Mouse (Mus musculus): ENCODE data around the gene Olfr801. TPM values are rescaled to one million over a fixed set of nuclear protein-coding genes. Genes with fewer than 3 reads are reported as not detected.

The Olfr801 gene
- total and polyA plus RNA-seq, 3 experiments = not detected

DNA sequence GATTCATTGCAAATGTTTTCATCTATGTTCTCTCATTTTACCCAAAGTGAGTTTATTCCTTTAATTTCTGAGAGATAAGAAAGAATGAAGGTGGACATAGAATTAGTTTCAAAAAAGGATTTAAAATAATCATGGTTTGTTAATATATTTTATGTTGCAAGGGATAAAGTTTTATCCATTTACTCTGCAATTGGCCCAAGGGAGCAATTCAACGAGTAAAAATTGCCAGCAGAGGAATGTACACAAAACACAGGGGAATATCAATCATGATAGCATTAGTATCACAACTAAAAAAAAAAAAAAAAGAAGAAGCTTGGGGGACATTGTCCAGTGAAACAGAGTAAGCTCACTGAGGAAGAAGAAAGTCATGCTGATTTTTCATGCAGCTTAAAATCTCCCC is 14.4 kb upstream of the Olfr801 start, which contains the start of gene Olfr802:
Gene Olfr802 (minus strand): TSS at position 101 of the 400 bp plus-strand sequence.
- Histone ChIP-seq H3K27me3 (replicated peaks) (no peaks in the 10 kb centered on the region), H3K4me2 (ENCODE audit: insufficient read depth, low read depth, poor library complexity, severe bottlenecking) (no peak within 1 kb of the TSS), H3K36me3 (replicated peaks in 1 of 2; ENCODE audit: control insufficient read depth in 1 of 2, insufficient read depth in 1 of 2, low read length in 1 of 2) (no peaks in the 10 kb centered on the region), H3K9ac (ENCODE audit: insufficient read depth, low read depth) (no peak within 1 kb of the TSS), H3K4me1 (ENCODE audit: control insufficient read depth in 1 of 2, insufficient read depth in 2 of 2) (no peaks in the 10 kb centered on the region), H3K9me3 (replicated peaks; ENCODE audit: low read length) (no peaks in the 10 kb centered on the region), H3K27ac (ENCODE audit: insufficient read depth, low read depth) (no peak within 1 kb of the TSS), H3K4me3 (replicated peaks in 1 of 3; ENCODE audit: low read depth in 2 of 3, low read length in 2 of 3, poor library complexity in 1 of 3) (no peak within 1 kb of the TSS), H3K79me2 (replicated peaks; ENCODE audit: control insufficient read depth, extremely low read depth, insufficient read depth, poor library complexity, severe bottlenecking) (no peaks in the 10 kb centered on the region)
- DNase-seq (ENCODE audit: extremely low read depth) = no peak
- in situ Hi-C loops (cut with MboI; ENCODE audit: low pct_ligation_motif_present, low pct_unique_long_range_greater_than_20kb, low sequenced_read_pairs) (no loop called here), dilution Hi-C loops (cut with MboI; ENCODE audit: extremely low pct_ligation_motif_present, extremely low pct_unique_long_range_greater_than_20kb, low sequenced_read_pairs) (no loop called here)
- TF ChIP-seq SIN3A (IDR thresholded peaks at IDR 0.05; ENCODE audit: low read length) (no peak), JUND (conservative IDR thresholded peaks at IDR 0.05; ENCODE audit: low read depth, low read length) (no peak), CTCF (conservative IDR thresholded peaks at IDR 0.05 in 1 of 2, IDR thresholded peaks at IDR 0.05 in 1 of 2; ENCODE audit: low read depth in 2 of 2, low read length in 2 of 2) (no peak), ZKSCAN1 (IDR thresholded peaks at IDR 0.05; ENCODE audit: borderline replicate concordance, low read depth, low read length) (no peak), GABPA (IDR thresholded peaks at IDR 0.05; ENCODE audit: insufficient replicate concordance, low read depth, low read length) (no peak), ETS1 (conservative IDR thresholded peaks at IDR 0.05; ENCODE audit: low read depth, low read length) (no peak), JUN (IDR thresholded peaks at IDR 0.05; ENCODE audit: insufficient read depth, low read depth, low read length) (no peak), MAFK (IDR thresholded peaks at IDR 0.05; ENCODE audit: insufficient replicate concordance, low read length) (no peak), RAD21 (IDR thresholded peaks at IDR 0.05; ENCODE audit: low read depth, low read length) (no peak), TCF12 (IDR thresholded peaks at IDR 0.05; ENCODE audit: low read depth, low read length) (no peak), ELF1 (IDR thresholded peaks at IDR 0.05; ENCODE audit: low read depth, low read length) (no peak), EP300 (IDR thresholded peaks at IDR 0.05; ENCODE audit: low read length) (no peak), UBTF (IDR thresholded peaks at IDR 0.05; ENCODE audit: low read depth, low read length) (no peak), BHLHE40 (IDR thresholded peaks at IDR 0.05; ENCODE audit: low read depth, low read length) (no peak), NRF1 (IDR thresholded peaks at IDR 0.05; ENCODE audit: low read depth, low read length) (no peak), MYC (IDR thresholded peaks at IDR 0.05; ENCODE audit: low read depth, low read length) (no peak), E2F4 (IDR thresholded peaks at IDR 0.05; ENCODE audit: insufficient replicate concordance, low read depth, low read length) (no peak), POLR2A (IDR thresholded peaks at IDR 0.05; ENCODE audit: low read depth, low read length) (no peak)

DNA sequence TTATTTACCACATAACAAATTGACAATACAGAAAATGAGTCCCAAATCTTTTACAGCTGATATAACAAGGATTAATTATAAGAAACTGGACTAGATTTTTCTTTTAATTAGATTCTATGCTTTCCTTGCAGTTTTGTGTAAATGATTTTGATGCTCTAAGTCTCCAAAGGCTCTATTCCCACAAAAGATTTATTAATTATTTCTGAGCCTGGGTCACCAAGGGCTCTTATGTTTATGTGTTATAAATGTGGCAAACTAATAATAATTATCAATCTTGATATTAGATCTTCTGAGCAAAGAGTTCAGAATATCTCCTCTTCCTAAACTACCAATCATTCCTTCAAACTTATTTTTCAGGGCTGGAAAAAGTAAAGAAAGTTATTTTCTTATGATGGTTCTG is 16.3 kb downstream of the Olfr801 start, which contains the start of gene Olfr800:
Gene Olfr800 (plus strand): TSS at position 301 of the 400 bp plus-strand sequence.
- in situ Hi-C loops (cut with MboI; ENCODE audit: low pct_ligation_motif_present, low pct_unique_long_range_greater_than_20kb, low sequenced_read_pairs) = no loop called here

More for the DNA sequence above, 16.3 kb downstream of the Olfr801 start, which contains the start of gene Olfr800:
- H3K9me3 ChIP-seq (replicated peaks; ENCODE audit: low read length) = no peaks in the 10 kb centered on the region
- no peaks in the 10 kb centered on the region for H3K27me3 ChIP-seq (replicated peaks)
- H3K36me3 ChIP-seq (replicated peaks in 1 of 2; ENCODE audit: control insufficient read depth in 1 of 2, insufficient read depth in 1 of 2, low read length in 1 of 2) = no peaks in the 10 kb centered on the region
- H3K9ac ChIP-seq (ENCODE audit: insufficient read depth, low read depth) = no peak within 1 kb of the TSS
- TF ChIP-seq RCOR1 (conservative IDR thresholded peaks at IDR 0.05; ENCODE audit: low read depth, low read length) = no peak
- no peak for TF ChIP-seq USF1 (IDR thresholded peaks at IDR 0.05; ENCODE audit: low read depth, low read length)
- no peak for TF ChIP-seq NELFE (IDR thresholded peaks at IDR 0.05; ENCODE audit: low read depth, low read length)
- no peak for TF ChIP-seq MAFK (IDR thresholded peaks at IDR 0.05; ENCODE audit: insufficient replicate concordance, low read length)
- TF ChIP-seq RAD21 (IDR thresholded peaks at IDR 0.05; ENCODE audit: low read depth, low read length) = no peak
- no peak for TF ChIP-seq E2F4 (IDR thresholded peaks at IDR 0.05; ENCODE audit: insufficient replicate concordance, low read depth, low read length)
- no peak for TF ChIP-seq SMC3 (IDR thresholded peaks at IDR 0.05; ENCODE audit: low read depth, low read length)
- no peak for TF ChIP-seq ZNF384 (IDR thresholded peaks at IDR 0.05; ENCODE audit: low read depth, low read length)
- no peak for TF ChIP-seq MAX (IDR thresholded peaks at IDR 0.05; ENCODE audit: low read length)
- no peak for TF ChIP-seq MXI1 (IDR thresholded peaks at IDR 0.05; ENCODE audit: low read depth, low read length)
- TF ChIP-seq KAT2A (IDR thresholded peaks at IDR 0.05; ENCODE audit: insufficient replicate concordance, low read length) = no peak
- no peak for TF ChIP-seq UBTF (IDR thresholded peaks at IDR 0.05; ENCODE audit: low read depth, low read length)
- no peak for TF ChIP-seq IRF4 (IDR thresholded peaks at IDR 0.05; ENCODE audit: low read depth, low read length)
- no peaks in the 10 kb centered on the region for H3K4me1 ChIP-seq (ENCODE audit: control insufficient read depth in 1 of 2, insufficient read depth in 2 of 2)
- H3K4me2 ChIP-seq (ENCODE audit: insufficient read depth, low read depth, poor library complexity, severe bottlenecking) = no peak within 1 kb of the TSS
- no peak for DNase-seq (ENCODE audit: extremely low read depth)
- no peak within 1 kb of the TSS for H3K27ac ChIP-seq (ENCODE audit: insufficient read depth, low read depth)
- H3K4me3 ChIP-seq (replicated peaks in 1 of 3; ENCODE audit: low read depth in 2 of 3, low read length in 2 of 3, poor library complexity in 1 of 3) = no peak within 1 kb of the TSS
- dilution Hi-C loops (cut with MboI; ENCODE audit: extremely low pct_ligation_motif_present, extremely low pct_unique_long_range_greater_than_20kb, low sequenced_read_pairs) = no loop called here
- H3K79me2 ChIP-seq (replicated peaks; ENCODE audit: control insufficient read depth, extremely low read depth, insufficient read depth, poor library complexity, severe bottlenecking) = no peaks in the 10 kb centered on the region

Data from CH12.LX (cell line).